Mouse (Mus musculus) limb, embryonic 12.5 days (tissue): Measurements from ENCODE around the gene Adam20. TPM values are rescaled to one million over a fixed set of nuclear protein-coding genes. Genes with fewer than 3 reads are reported as not detected.
"Not testable (repeated sequence)": the region's sequence is repeated elsewhere in the genome, so short reads cannot be mapped to it uniquely, and the experiment has no call there.

ENCODE experiments used
- ATAC-seq: fragments of 200-750 bp; cut with Nextera tagmentation; 2 replicates; pipeline ENCODE4 v1.8.0; 2017; ENCODE audit warnings: low read depth, moderate TSS enrichment; ENCODE audit not compliant: insufficient number of reproducible peaks, insufficient read depth, low FRiP score, low TSS enrichment
- H3K27ac ChIP-seq: fragments of 300-500 bp; sonication (generic); 2 replicates; pipeline ENCODE4 v1.5.1; 2016; ENCODE audit warnings: mild to moderate bottlenecking, moderate library complexity
- H3K27me3 ChIP-seq: fragments of 300-500 bp; sonication (generic); 2 replicates; pipeline ENCODE4 v1.6.1; 2016; ENCODE audit warnings: mild to moderate bottlenecking, moderate library complexity
- H3K36me3 ChIP-seq: fragments of 300-500 bp; sonication (generic); 2 replicates; pipeline ENCODE4 v1.6.1; 2016; ENCODE audit warnings: mild to moderate bottlenecking, moderate library complexity
- H3K4me1 ChIP-seq: fragments of 300-500 bp; sonication (generic); replicated peaks from 2 replicates; pipeline ENCODE4 v1.6.1; 2016
- H3K4me2 ChIP-seq: fragments of 300-500 bp; sonication (generic); 2 replicates; pipeline ENCODE4 v1.6.1; 2016; ENCODE audit warnings: mild to moderate bottlenecking, moderate library complexity
- H3K4me3 ChIP-seq: fragments of 300-500 bp; sonication (generic); replicated peaks from 2 replicates; pipeline ENCODE4 v1.5.1; 2016; ENCODE audit warnings: mild to moderate bottlenecking
- H3K9ac ChIP-seq: fragments of 300-500 bp; sonication (generic); replicated peaks from 2 replicates; pipeline ENCODE4 v1.6.1; 2016; ENCODE audit warnings: mild to moderate bottlenecking, moderate library complexity
- H3K9me3 ChIP-seq: fragments of 300-500 bp; sonication (generic); 2 replicates; pipeline ENCODE4 v1.6.1; 2016; ENCODE audit warnings: mild to moderate bottlenecking, moderate library complexity
- WGBS: fragments of 180-500 bp; shearing (Covaris S2); methylation state at CpG from one replicate; pipeline ENCODE4 v1.1.7; 2016; 5-methylcytosine and 5-hydroxymethylcytosine counted together
- polyA plus RNA-seq: library from polyadenylated mRNA; unstranded; fragments of >200 nt; fragmentation: Nextera tagmentation; extraction: Ambion mirVana; gene quantifications from 2 replicates; pipeline ENCODE4 v1.2.1, GENCODE M21; 2016

Adam20 gene
- polyA plus RNA-seq: not detected in 2 replicates

GRCm38 (mm10) chr8:40792973-40793372 is at the start of gene Adam20:
Gene Adam20, plus strand, starts transcription at chr8:40793273.
- H3K4me3 ChIP-seq, H3K36me3 ChIP-seq, H3K27ac ChIP-seq, H3K9ac ChIP-seq, H3K9me3 ChIP-seq, H3K4me2 ChIP-seq, H3K27me3 ChIP-seq, H3K4me1 ChIP-seq, ATAC-seq: not testable (repeated sequence)
- 70% methylated on average over 1 of the region's 1 CpGs for WGBS

GRCm38 (mm10) chr8:40751908-40752307 is 41.2 kb upstream of the Adam20 start, which contains the start of gene Adam25:
Gene Adam25, plus strand, starts transcription at chr8:40752208.
- not testable (repeated sequence) for H3K4me2 ChIP-seq, H3K9ac ChIP-seq, ATAC-seq, H3K36me3 ChIP-seq, H3K9me3 ChIP-seq, H3K27ac ChIP-seq, H3K4me3 ChIP-seq, H3K27me3 ChIP-seq, H3K4me1 ChIP-seq
- 69% methylated on average over 1 of the region's 1 CpGs for WGBS

GRCm38 (mm10) chr8:40783320-40783719 is 9.8 kb upstream of the Adam20 start:
- H3K9ac ChIP-seq: no peak overlapping the region
- no peaks in the 10 kb centered on the region for H3K27me3 ChIP-seq
- H3K9me3 ChIP-seq: no peaks in the 10 kb centered on the region
- no peak overlapping the region for H3K4me2 ChIP-seq
- ATAC-seq: peak; percentile 73; the same call in 1 of the 2 replicates
- no peak overlapping the region for H3K4me3 ChIP-seq
- no peaks in the 10 kb centered on the region for H3K36me3 ChIP-seq
- no peak overlapping the region for H3K27ac ChIP-seq
- H3K4me1 ChIP-seq: 0 out of 2 replicates have a peak, but pooled peaks cover 6% of the 10 kb centered on the region

- Histone ChIP-seq H3K27ac (no peak overlapping the region), H3K4me1 (no peaks in the 10 kb centered on the region), H3K9ac (no peak overlapping the region), H3K36me3 (no peaks in the 10 kb centered on the region), H3K27me3 (no peaks in the 10 kb centered on the region), H3K9me3 (no peaks in the 10 kb centered on the region), H3K4me2 (no peak overlapping the region), H3K4me3 (no peak overlapping the region)
- WGBS: 88% methylated on average over 2 of the region's 2 CpGs
- ATAC-seq: no peak
These were observed 10.5 kb downstream of the Adam20 start for GRCm38 (mm10) chr8:40803379-40804079.

Other genes starting within 250 kb of the Adam20 start
- gene Adam24, start 118.2 kb upstream of the Adam20 start, polyA plus RNA-seq: not detected in 2 replicates
- gene Adam25, start 41.1 kb upstream of the Adam20 start, polyA plus RNA-seq: not detected in 2 replicates
- not detected in 2 replicates for gene Adam39, start 29.7 kb downstream of the Adam20 start, polyA plus RNA-seq